Mouse (Mus musculus): ENCODE measurements around the gene Gm29110. TPM values are rescaled to one million over a fixed set of nuclear protein-coding genes. Genes with fewer than 3 reads are reported as not detected.

Gene Gm29110
- not detected in 2 replicates for polyA plus RNA-seq (2021; fragmentation: Nextera tagmentation)
- long read RNA-seq, experiment 1, result 0 reads
- long read RNA-seq, experiment 2, result 0 reads

DNA sequence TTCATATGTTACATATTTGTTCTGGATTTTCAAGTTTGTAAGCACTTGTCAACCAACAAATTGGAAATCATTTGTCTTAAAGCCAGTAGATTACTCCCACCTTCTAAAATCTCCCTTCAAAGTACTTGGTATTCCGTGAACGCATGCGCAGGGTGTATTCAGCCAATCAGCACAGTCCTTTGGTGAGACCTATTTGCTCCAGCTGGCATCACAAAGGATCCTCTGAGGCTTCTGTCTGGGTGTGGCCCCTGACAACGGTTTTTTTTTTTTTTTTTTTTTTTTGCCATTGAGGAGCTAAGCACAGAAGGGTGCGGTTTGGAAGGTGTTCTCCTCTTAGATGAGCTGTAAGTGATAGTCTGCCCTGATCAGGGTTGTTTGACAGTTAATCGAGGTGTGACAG, at the start of gene Gm29110:
Gm29110 (plus strand) TSS at position 301 of the 400 bp plus-strand sequence.

Other genes with a start within 250 kb of the Gm29110 start
- not detected in 2 replicates for gene Gm21913, start 153.4 kb downstream of the Gm29110 start, polyA plus RNA-seq (2021; fragmentation: Nextera tagmentation)